ENCODE assay signal across 8 mouse cellular contexts in genomic region chr4:129136579-129137391, GRCm38 (mm10). TPM values are rescaled to one million over a fixed set of nuclear protein-coding genes. Genes with fewer than 3 reads are reported as not detected.
DNase-seq lines count a peak whose midpoint lies in the region; ATAC-seq lines count a peak whose summit lies in the region.

Gene Fndc5, plus strand, starts transcription at chr4:129136999.

- peak within 1 kb of the TSS; percentile 96 for H3K4me2 ChIP-seq in embryonic facial prominence, embryonic 11.5 days (ENCODE audit: low read depth, low read length)
- peak within 1 kb of the TSS; percentile 94 for H3K4me2 ChIP-seq in heart, embryonic 14.5 days (ENCODE audit: low read length)
- peak within 1 kb of the TSS; percentile 88 for H3K4me2 ChIP-seq in neural tube, embryonic 12.5 days (replicated peaks)

- peak within 1 kb of the TSS; percentile 68 for H3K9ac ChIP-seq in embryonic facial prominence, embryonic 11.5 days (replicated peaks; ENCODE audit: low read length)
- peak within 1 kb of the TSS; percentile 76 for H3K9ac ChIP-seq in heart, embryonic 14.5 days (ENCODE audit: low read length)
- peak within 1 kb of the TSS; percentile 77 for H3K9ac ChIP-seq in neural tube, embryonic 12.5 days

- peak within 1 kb of the TSS; percentile 54 for H3K4me3 ChIP-seq in embryonic facial prominence, embryonic 11.5 days (ENCODE audit: low read depth, low read length)
- peak within 1 kb of the TSS; percentile 51 to 53 for H3K4me3 ChIP-seq in heart, embryonic 14.5 days (ENCODE audit: control insufficient read depth in 1 of 2, insufficient read depth in 1 of 2, low read depth in 1 of 2, low read length in 2 of 2)
- H3K4me3 ChIP-seq in neural tube, embryonic 12.5 days, result peak within 1 kb of the TSS; percentile 74

- H3K27me3 ChIP-seq in embryonic facial prominence, embryonic 11.5 days (ENCODE audit: control insufficient read depth, insufficient read depth, low read length), result peaks cover 23% of the 10 kb centered on the region
- H3K27me3 ChIP-seq in heart, embryonic 14.5 days (ENCODE audit: control insufficient read depth, insufficient read depth, low read length), result peaks cover 14% of the 10 kb centered on the region
- H3K27me3 ChIP-seq in neural tube, embryonic 12.5 days (replicated peaks), result peaks cover 10% of the 10 kb centered on the region; the same call in 1 of the 2 replicates

- H3K36me3 ChIP-seq in embryonic facial prominence, embryonic 11.5 days (replicated peaks; ENCODE audit: control insufficient read depth, insufficient read depth, low read depth, low read length), result no peaks in the 10 kb centered on the region
- no peaks in the 10 kb centered on the region for H3K36me3 ChIP-seq in heart, embryonic 14.5 days (ENCODE audit: control insufficient read depth, insufficient read depth, low read length)
- peaks cover 12% of the 10 kb centered on the region; the same call in 1 of the 2 replicates for H3K36me3 ChIP-seq in neural tube, embryonic 12.5 days

- no peak within 1 kb of the TSS for H3K27ac ChIP-seq in embryonic facial prominence, embryonic 11.5 days (replicated peaks; ENCODE audit: low read depth, low read length)
- no peak within 1 kb of the TSS for H3K27ac ChIP-seq in heart, embryonic 14.5 days (replicated peaks in 1 of 2; ENCODE audit: control insufficient read depth in 1 of 2, insufficient read depth in 1 of 2, low read depth in 2 of 2, low read length in 2 of 2)
- no peak within 1 kb of the TSS for H3K27ac ChIP-seq in neural tube, embryonic 12.5 days

- intact Hi-C loops in left cerebral cortex, postnatal 10 days (cut with DNase I), result loop anchor here (5.0 kb wide), 1 partner anchor 41 kb away; no protein-coding TSS in a partner anchor

- peak; percentile 41 for DNase-seq in ovary, postnatal 36 days (ENCODE audit: low spot score)
- DNase-seq in ovary, adult 18-20 months (ENCODE audit: low spot score), result no peak
- peak; percentile 44 for DNase-seq in embryonic facial prominence, embryonic 11.5 days (ENCODE audit: low spot score)
- DNase-seq in left cerebral cortex, postnatal 10 days (ENCODE audit: extremely low spot score in 1 of 2, low spot score in 2 of 2), result no peak
- no peak for DNase-seq in right cerebral cortex, adult 2 months (ENCODE audit: low spot score in 2 of 2)

- ATAC-seq in embryonic facial prominence, embryonic 11.5 days (replicated peaks; ENCODE audit: insufficient number of reproducible peaks, low FRiP score, low TSS enrichment, low read depth), result 0 out of 2 replicates have a peak, but pooled peaks have one; percentile 21
- no peak for ATAC-seq in heart, embryonic 14.5 days (ENCODE audit: insufficient number of reproducible peaks, insufficient read depth, low FRiP score, low read depth)
- ATAC-seq in neural tube, embryonic 12.5 days (ENCODE audit: low FRiP score, low read depth), result peak; percentile 8; the same call in 1 of the 2 replicates
- ATAC-seq in monocyte, adult 5-6 weeks (replicated peaks; ENCODE audit: insufficient number of reproducible peaks, low FRiP score, low TSS enrichment, poor library complexity, severe bottlenecking), result no peak

- H3K9me3 ChIP-seq in embryonic facial prominence, embryonic 11.5 days (replicated peaks; ENCODE audit: control insufficient read depth, low read length), result no peaks in the 10 kb centered on the region
- no peaks in the 10 kb centered on the region for H3K9me3 ChIP-seq in heart, embryonic 14.5 days (ENCODE audit: control insufficient read depth, low read length)
- H3K9me3 ChIP-seq in neural tube, embryonic 12.5 days, result no peaks in the 10 kb centered on the region

- H3K4me1 ChIP-seq in embryonic facial prominence, embryonic 11.5 days (ENCODE audit: control insufficient read depth, insufficient read depth, low read length), result peaks cover 3% of the 10 kb centered on the region; the same call in 1 of the 2 replicates
- peaks cover 27 to 29% of the 10 kb centered on the region in 2 experiments for H3K4me1 ChIP-seq in heart, embryonic 14.5 days (ENCODE audit: control insufficient read depth in 2 of 2, insufficient read depth in 2 of 2, low read length in 2 of 2)
- H3K4me1 ChIP-seq in neural tube, embryonic 12.5 days, result peaks cover 24% of the 10 kb centered on the region

- 0% methylated on average over 35 of the region's 80 CpGs for WGBS in embryonic facial prominence, embryonic 11.5 days
- WGBS in heart, embryonic 14.5 days, result under 1% methylated on average over 39 of the region's 80 CpGs
- under 1% methylated on average over 42 of the region's 80 CpGs for WGBS in neural tube, embryonic 12.5 days

RNA-seq across cellular contexts. Expression of gene Fndc5, which starts in this region (rescaled TPM):
- polyA plus RNA-seq in embryonic facial prominence, embryonic 11.5 days (2014; fragmentation: Nextera tagmentation; extraction: Ambion mirVana), result 2.8 and 3.8 TPM in 2 replicates
- polyA plus RNA-seq in heart, embryonic 14.5 days (2014; fragmentation: Nextera tagmentation; extraction: Ambion mirVana), result 11.9 and 13.7 TPM in 2 replicates
- total RNA-seq in left cerebral cortex, postnatal 10 days (2021), result 10 to 100 TPM; 41.8 to 44.6 TPM
- 21.7 and 21.8 TPM in 2 replicates for polyA plus RNA-seq in neural tube, embryonic 12.5 days (2016; fragmentation: Nextera tagmentation; extraction: Ambion mirVana)
- total RNA-seq in monocyte, adult 5-6 weeks (2017), result 0.32 TPM in 1 of 3 replicates, not detected in the others

Comparison
In these comparisons a context has a peak if more than half of its experiments do, and no peak if none do; other contexts are left out.
1. RNA of gene Fndc5 (total RNA-seq): 41.8 to 44.6 TPM in left cerebral cortex, postnatal 10 days; 0.32 TPM in monocyte, adult 5-6 weeks; every median in the first group is over 10 times any median in the second.
2. DNase-seq: peak in ovary, postnatal 36 days (single experiment) and embryonic facial prominence, embryonic 11.5 days (single experiment); none in ovary, adult 18-20 months (single experiment), left cerebral cortex, postnatal 10 days (0 of 2) and right cerebral cortex, adult 2 months (0 of 2).
3. ATAC-seq: peak in embryonic facial prominence, embryonic 11.5 days (single experiment) and neural tube, embryonic 12.5 days (single experiment); none in heart, embryonic 14.5 days (single experiment) and monocyte, adult 5-6 weeks (single experiment).
4. Peak in every context shown above with its lines, with median percentiles within 50 percentile points of each other: H3K4me2 ChIP-seq, H3K4me3 ChIP-seq and H3K9ac ChIP-seq.